Mouse (Mus musculus): ENCODE measurements around the gene Plscr3. TPM values are rescaled to one million over a fixed set of nuclear protein-coding genes. Genes with fewer than 3 reads are reported as not detected.

Plscr3 gene
- 10 to 100 TPM; 13.7 to 17.8 TPM for total RNA-seq (2023)

DNA sequence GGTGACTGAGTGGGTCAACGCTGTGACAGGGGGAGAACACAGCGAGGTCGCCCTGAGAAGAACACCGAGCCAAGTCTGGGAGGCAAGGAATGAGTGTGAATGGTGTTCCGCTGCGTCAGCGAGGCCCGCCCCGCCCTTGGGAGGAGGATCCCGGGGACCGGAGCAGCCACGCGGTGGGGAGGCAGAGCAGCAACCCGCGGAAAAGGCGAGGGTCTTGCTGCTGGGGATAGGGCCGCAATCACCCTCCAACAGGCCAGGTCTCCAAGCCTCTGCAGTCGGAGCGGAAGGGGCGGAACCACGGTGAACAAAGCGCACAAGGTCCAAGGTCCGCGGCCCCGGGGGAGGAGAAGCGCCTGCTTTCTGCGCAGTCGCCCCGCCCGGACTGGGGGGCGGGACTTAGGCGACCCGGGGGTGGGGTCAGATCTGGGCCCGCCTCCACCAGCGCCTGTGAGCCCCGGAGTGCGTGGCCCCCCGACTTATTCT lies at the start of gene Plscr3:
Plscr3 (plus strand) TSS at position 179 of the 483 bp plus-strand sequence.

DNA sequence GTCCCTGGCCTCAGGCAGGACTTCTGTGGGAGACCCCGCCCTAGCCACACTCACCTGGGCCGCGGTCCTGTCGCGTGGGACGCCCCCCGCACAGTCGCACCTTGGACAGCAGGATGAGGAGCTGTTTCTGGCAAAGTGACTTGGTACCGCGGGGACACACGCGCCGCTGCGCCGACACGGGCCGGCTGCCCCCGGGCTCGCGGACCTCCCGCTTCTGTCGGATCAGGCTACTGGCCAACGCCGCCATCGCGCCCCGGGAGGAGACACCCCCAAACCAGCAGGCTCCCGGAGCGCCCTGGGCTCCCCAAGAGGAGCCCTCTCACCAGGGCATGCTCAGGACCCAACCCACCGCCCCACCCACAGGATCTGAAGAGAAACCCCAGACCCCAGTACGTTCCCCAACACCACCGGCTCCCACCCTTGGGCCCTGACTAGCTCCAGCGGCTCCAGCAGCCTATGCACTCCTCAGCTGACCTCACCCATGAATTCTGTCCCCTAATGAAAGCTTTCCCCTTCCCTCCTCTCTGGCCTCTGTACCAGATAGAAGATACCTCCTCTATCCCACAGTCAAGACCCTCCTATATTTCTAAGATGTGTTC lies 44.7 kb upstream of the Plscr3 start, which contains the start of gene Fgf11:
Fgf11 (minus strand) TSS at position 479 of the 599 bp plus-strand sequence.

DNA sequence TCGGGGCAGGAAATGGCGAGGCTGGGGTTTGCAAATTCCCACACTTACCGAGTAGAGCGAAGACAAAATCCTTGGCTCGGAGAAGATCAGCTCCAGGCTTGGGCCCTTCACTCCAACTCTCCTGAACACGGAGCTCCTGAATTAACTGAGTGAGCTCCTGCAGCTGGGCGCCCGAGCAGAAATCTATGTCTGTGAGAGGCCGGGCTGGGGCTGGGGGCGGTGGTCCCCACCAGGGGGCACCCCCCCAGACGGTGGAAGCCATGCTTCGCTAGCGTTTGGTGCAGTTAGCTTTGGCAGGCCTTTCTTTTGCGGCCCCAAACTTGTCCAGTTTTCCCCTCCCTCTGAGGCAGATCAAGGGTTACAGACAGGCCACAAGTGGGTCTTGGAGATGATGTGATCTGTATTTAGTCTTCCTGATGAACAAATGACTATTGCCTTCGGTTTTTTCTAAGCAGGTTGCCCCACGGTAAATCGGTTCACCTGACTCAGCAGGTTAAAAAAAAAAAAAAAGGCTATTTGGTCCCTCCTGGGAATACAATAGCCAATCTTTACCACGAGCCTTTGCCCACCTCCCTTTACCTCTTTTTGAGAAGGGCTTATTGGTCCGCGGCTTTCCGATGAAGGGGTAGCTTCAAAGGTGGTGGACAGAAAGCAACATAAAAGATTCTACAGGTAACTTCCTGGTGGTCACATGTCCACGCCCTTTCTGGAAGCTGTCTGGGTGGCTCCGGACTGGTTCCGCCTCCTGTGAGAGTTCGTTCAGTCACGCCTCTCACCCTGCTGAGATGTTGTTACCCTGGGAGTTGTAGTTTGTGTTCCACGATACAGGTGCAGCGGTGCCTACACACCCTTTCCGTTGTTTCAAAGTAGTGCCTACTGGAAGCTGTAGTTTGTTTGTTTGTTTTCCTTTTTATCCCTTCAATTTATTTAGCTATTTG lies 40.9 kb upstream of the Plscr3 start, which contains the start of gene Tmem102:
Tmem102 (minus strand) TSS at position 653 of the 938 bp plus-strand sequence.

DNA sequence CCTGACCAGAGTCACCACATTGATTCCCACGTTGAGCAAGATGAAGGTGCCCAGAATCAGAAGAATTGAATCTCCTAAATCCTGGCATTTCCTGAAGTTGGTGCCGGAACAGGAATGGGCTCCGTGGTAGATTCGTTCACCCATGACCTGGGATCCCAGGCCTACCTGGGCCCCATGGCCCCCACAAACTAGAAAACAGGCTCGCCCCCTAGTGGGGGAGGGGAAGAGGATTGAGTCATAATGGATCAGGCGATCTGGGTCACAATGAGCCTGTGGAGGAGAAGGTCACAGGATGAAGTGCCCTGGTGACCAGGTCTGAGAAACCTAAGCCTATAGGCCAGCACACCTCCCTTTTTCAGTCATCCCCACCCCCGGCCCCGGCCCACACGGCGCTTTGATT lies 31.0 kb upstream of the Plscr3 start, which contains the start of gene Gm39566:
Gm39566 (minus strand) TSS at position 144 of the 400 bp plus-strand sequence.

DNA sequence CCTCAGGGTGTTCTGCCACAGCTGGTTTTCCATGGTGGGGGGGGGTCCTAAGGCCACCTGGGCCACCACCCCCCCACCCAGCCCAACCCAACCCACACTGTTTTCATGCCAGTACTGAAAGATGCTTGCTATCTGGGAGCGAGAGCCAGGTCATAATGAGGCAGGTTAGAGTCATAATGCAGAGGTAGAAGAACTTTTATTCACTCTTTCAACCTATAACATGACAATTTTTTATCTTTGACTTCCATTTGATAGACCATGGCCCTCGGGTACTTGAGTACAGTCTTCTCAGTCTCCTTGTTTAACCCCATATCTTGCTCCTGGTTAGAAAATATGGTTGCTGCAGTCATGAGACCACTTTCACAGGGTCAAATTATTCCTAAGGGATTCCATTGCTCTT lies 27.8 kb upstream of the Plscr3 start, which contains the start of gene Spem2:
Spem2 (minus strand) TSS at position 101 of the 400 bp plus-strand sequence.

DNA sequence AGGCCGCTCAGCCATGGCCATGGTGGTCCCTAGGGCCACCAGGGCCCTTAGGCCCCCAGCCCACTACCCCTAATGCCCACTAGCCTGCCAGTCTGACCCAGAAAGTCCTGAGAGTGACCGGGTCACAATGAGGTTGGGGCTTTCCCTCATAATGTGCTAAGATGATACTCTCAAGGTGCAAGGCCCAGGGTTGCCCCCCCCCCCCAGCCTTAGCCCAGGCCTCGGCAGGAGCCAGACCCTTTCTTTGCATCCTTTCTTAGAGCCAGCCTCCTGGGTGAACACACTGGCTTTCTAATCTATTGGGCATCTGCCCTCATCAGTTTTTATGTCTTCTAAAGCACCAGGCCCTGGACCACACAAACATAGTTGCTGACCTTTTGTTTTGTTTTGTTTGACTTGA lies 24.1 kb upstream of the Plscr3 start, which contains the start of gene Spem1:
Spem1 (minus strand) TSS at position 101 of the 400 bp plus-strand sequence.

DNA sequence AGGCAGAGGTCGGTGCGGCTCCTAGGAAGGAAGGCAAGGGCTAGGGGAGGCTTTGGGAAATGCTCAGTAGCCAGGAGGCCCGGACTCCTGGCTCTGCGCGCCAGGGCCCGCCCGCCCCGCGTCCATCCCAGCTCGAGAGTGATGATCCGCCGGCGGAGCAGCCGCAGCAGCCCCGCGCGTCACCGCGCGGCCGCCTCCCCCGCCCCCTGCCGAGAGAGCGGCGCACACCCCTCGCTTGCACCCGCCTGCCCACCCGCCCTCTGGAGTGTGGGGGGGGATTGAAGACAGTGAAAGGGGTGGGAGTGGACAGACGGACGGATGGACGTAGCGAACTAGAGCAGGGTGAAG lies 8.6 kb upstream of the Plscr3 start, which contains the start of gene Nlgn2:
Nlgn2 (minus strand) TSS at position 181 of the 348 bp plus-strand sequence.

DNA sequence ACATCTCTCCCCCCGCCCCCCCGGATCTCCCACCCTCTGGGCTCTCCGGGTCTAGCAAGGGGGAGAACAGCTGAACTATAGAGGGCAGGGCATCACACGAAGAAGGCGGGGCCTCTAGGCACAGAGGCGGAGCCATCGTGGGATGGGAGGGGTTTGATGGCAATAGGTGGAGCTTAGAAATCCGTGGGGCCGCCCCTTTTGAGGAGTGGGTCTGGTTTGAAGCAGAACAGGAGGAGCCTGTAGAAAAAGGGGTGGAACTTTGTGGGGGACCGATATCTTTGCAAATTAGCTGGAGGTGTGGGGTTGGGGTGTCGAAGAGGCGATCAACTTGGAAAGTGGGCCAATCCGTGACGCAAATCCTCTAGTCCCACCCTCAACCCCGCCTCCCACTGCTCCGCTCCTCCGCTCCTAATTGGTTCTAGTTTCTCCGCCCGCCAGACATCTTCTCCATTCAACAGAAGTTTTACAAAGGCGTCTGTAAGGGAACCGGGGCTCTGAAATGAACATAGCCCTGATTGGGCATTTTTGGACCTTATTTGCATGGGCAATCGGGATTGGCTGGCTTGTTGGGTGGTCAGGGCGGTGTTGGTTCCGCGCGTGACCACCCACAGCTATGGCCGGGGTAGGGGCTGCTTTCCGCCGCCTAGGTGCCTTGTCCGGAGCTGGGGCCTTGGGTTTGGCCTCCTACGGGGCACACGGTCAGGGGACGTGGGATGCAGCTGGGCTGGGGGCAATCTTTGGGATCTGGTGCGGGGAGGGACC lies 8.0 kb upstream of the Plscr3 start, which contains the start of gene Tmem256:
Tmem256 (plus strand) TSS at position 563 of the 762 bp plus-strand sequence.

DNA sequence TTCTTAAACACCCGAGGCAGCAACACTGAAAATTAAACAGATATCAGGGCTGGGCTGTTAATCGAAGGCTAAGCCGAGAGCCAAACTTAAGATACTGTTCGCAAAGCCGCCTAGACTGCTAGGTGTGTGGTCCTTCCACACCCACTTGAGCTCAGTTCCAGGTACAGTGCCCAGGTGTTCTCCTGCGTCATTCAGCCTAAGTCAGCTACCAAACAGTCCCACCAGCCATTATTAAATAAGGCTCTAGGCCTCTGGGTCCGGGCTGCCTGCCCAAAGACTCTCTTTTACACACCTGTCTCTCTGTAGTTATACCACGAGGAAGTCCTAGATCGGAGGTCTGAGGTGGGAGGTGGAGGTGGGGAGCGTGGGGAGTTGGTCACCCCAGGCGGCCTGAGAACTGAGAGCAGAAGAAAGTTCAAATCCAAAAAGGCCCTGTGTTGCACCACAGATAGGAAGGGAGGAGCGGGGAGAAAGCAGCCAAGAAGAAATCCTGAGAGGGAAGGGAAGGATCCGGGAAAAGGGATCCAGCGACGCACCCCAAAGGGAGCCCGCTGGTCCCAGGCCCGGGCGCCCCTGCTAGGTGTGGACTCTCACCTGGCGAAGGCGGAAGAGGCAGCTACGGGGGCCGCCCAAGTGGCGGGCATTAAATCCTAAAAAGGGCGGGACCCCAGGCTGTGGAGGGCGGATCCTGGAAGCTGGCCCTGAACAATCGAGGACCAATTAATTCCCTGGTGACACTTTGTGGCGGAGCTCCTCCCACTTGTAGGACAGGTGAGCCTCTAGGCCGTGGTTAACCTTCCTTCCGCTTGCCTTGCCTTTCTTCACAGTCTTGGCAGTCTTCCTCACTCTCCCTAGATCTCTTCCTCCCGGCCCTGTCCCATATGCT lies 12.2 kb downstream of the Plscr3 start, which contains the start of gene Tnk1:
Tnk1 (minus strand) TSS at position 618 of the 886 bp plus-strand sequence.

DNA sequence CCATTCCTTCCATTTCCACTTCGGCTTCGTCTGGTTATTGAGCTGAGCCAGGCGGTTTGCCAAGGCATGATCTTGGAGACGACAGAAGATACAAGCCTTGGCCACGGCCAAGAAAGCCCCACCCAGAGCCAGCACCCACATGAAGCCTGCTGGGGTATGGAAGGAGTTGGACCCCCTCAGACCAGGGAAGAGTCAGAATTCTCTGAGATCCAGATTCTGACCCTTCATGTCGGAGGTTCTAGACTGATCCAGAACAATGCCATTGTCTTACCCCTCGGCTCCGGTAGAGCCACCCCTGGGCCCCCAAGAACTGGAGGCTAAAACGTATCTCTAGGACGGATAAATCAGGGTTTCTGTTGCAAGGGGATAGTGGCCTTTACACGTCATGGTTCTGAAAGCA lies 31.7 kb downstream of the Plscr3 start, which contains the start of gene Tmem95:
Tmem95 (minus strand) TSS at position 141 of the 400 bp plus-strand sequence.

DNA sequence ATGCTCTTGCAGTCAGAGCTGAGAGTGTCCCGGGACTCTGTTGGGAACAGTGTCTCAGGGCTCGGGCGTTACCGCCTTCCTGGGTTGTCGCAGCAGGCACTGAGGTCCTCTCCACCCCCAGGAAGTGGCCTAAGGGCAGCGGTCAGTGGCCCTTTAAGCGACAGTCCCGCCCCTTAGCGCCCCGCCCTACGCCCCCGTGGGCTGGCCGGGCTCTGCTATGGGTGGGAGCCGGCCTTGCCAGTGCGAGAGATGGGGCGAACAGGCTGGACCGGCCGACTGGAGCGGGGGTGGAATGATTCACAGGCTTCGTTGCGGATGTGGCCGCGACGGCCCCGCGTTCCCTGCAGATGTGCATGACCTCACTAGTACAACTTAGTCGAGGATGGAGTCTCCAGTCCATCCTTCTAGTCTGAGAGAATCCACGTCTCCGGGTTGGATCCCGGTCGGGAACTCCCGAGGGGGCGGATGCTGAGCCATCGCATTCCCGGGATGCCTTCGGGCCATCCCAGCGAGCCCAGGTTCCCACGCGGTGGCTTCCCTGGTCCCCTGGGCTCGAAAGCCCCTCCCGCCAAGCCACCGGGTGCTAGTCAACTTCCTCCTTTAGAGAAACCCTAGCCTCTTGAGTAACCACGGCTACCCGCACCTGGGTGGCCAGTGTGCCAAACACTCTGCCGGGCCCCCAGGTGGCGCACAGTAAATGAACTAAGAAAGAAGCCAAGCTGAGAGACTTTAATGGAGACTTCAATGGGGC lies 34.9 kb downstream of the Plscr3 start, which contains the start of gene Kctd11:
Kctd11 (minus strand) TSS at position 554 of the 751 bp plus-strand sequence.

DNA sequence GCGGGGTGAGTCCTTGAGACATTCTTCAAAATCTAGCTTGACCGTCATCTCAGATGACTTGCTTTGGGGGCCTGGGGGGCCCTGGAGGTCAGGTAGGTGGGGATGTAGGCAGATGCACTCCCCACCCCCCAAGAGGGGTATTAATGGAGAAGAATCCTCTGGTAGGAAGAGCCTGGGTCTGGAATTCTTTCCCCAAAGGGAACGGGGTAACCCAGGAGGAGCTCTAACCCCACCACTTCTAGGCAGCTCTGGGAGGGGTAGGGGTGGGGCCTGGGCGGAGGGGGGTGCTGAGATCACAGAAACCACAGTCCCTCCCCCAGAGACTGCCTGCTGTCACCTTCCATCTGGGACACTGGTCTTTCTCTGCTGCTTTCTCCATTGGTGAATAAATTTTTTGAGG lies 49.1 kb downstream of the Plscr3 start, which contains the start of gene Acap1:
Acap1 (minus strand) TSS at position 249 of the 400 bp plus-strand sequence.

DNA sequence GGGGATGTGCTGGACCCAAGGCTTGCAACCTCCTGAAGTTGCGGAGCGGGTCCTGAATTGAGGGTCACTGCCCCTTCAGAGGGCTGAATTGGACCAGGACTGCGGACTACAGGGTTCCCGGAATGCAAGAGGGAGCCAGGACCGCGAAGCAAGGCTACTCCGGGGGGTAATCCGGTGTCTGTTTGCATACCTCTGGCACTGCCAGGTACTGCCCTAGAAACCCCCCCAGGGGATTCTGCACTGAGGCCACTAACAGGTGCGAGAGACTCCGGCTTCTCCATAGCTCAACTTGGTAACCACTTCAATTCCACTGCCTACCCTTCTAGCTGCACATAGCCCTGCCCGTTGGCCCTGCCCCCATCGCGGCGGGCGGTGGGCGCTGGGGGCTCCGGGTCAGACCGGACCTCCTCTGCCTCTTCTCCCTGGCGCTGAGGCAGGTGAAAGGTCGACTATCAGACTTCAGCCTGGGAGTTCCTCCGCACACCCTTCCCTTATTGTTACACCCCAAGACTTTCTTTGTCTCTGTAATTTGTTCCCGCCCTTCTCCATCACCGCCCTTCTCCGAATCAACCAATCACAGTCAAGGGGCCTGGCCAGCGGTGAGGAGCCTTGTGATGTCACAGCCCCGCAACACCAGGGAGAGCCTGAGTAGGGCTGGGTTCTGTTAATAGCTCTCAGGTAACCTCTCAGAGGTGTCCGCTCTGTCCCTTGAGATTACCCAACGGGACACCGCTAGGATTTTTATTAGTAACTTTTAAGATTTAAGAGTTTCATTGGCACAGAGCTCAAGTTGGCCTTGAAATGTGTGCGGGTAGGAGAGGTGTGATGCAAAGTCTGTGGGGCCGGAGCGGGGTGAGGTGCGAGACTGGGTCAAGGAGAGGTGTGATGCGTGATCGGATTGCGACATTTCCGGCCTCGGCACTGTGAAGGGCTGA lies 54.6 kb downstream of the Plscr3 start, which contains the start of the genes 2810408A11Rik and Neurl4:
2810408A11Rik (minus strand) TSS at position 517 of the 935 bp plus-strand sequence.
Neurl4 (plus strand) TSS at position 602 of the 935 bp plus-strand sequence.

Other genes starting within 250 kb of the Plscr3 start
- 1 to 10 TPM; 1.3 to 3.2 TPM for gene Atp1b2, start 240.4 kb upstream of the Plscr3 start, total RNA-seq (2023)
- not detected for gene Shbg, start 228.5 kb upstream of the Plscr3 start, total RNA-seq (2023)
- not detected for gene Sat2, start 224.4 kb upstream of the Plscr3 start, total RNA-seq (2023)
- gene Fxr2, start 213.4 kb upstream of the Plscr3 start, total RNA-seq (2023), result 10 to 100 TPM; 77.7 to 93.7 TPM
- under 1 TPM; 0.71 to 0.90 TPM for gene Sox15, start 191.1 kb upstream of the Plscr3 start, total RNA-seq (2023)
- gene Mpdu1, start 183.7 kb upstream of the Plscr3 start, total RNA-seq (2023), result 10 to 100 TPM; 69.8 to 73.0 TPM
- 10 to 100 TPM; 13.1 to 17.2 TPM for gene Cd68, start 180.2 kb upstream of the Plscr3 start, total RNA-seq (2023)
- gene Eif4a1, start 174.0 kb upstream of the Plscr3 start, total RNA-seq (2023), result 100 to 1,000 TPM; 875 to 923 TPM
- 100 to 1,000 TPM in 1 of 2 experiments, 10 to 100 TPM in 1; 99.8 to 112 TPM for gene Senp3, start 164.3 kb upstream of the Plscr3 start, total RNA-seq (2023)
- gene Tnfsf13, start 160.6 kb upstream of the Plscr3 start, total RNA-seq (2023), result not detected
- 1 to 10 TPM in 1 of 2 experiments, under 1 TPM in 1; 0.47 to 1.3 TPM for gene Tnfsf12, start 150.5 kb upstream of the Plscr3 start, total RNA-seq (2023)
- gene Tnfsfm13, start 150.3 kb upstream of the Plscr3 start, total RNA-seq (2023), result under 1 TPM in 1 of 2 experiments, not detected in 1; 0.36 TPM
- 100 to 1,000 TPM; 156 to 172 TPM for gene Polr2a, start 87.7 kb upstream of the Plscr3 start, total RNA-seq (2023)
- gene Slc35g3, start 84.4 kb upstream of the Plscr3 start, total RNA-seq (2023), result not detected
- gene Zbtb4, start 80.5 kb upstream of the Plscr3 start, total RNA-seq (2023), result 10 to 100 TPM; 46.9 to 48.0 TPM
- 1 to 10 TPM; 3.7 to 4.6 TPM for gene Chrnb1, start 50.4 kb upstream of the Plscr3 start, total RNA-seq (2023)
- gene Fgf11, start 44.5 kb upstream of the Plscr3 start, total RNA-seq (2023), result not detected
- not detected for gene Tmem102, start 40.8 kb upstream of the Plscr3 start, total RNA-seq (2023)
- gene Gm39566, start 31.1 kb upstream of the Plscr3 start, total RNA-seq (2023), result not detected
- not detected for gene Spem2, start 27.9 kb upstream of the Plscr3 start, total RNA-seq (2023)
- not detected for gene Spem1, start 24.2 kb upstream of the Plscr3 start, total RNA-seq (2023)
- 1 to 10 TPM in 1 of 2 experiments, under 1 TPM in 1; 0.95 to 1.3 TPM for gene Nlgn2, start 8.6 kb upstream of the Plscr3 start, total RNA-seq (2023)
- gene Tmem256, start 7.9 kb upstream of the Plscr3 start, total RNA-seq (2023), result 10 to 100 TPM; 18.6 to 19.6 TPM
- not detected for gene Tnk1, start 12.4 kb downstream of the Plscr3 start, total RNA-seq (2023)
- not detected for gene Tmem95, start 31.6 kb downstream of the Plscr3 start, total RNA-seq (2023)
- 1 to 10 TPM; 1.5 to 2.1 TPM for gene Kctd11, start 35.0 kb downstream of the Plscr3 start, total RNA-seq (2023)
- 100 to 1,000 TPM; 462 TPM for gene Acap1, start 49.2 kb downstream of the Plscr3 start, total RNA-seq (2023)
- gene 2810408A11Rik, start 54.6 kb downstream of the Plscr3 start, total RNA-seq (2023), result 1 to 10 TPM; 3.5 to 3.6 TPM
- 10 to 100 TPM; 64.4 to 66.0 TPM for gene Neurl4, start 54.7 kb downstream of the Plscr3 start, total RNA-seq (2023)
- gene Gps2, start 67.5 kb downstream of the Plscr3 start, total RNA-seq (2023), result 100 to 1,000 TPM; 132 to 133 TPM
- 100 to 1,000 TPM; 389 to 417 TPM for gene Eif5a, start 75.6 kb downstream of the Plscr3 start, total RNA-seq (2023)
- not detected for gene Ybx2, start 89.4 kb downstream of the Plscr3 start, total RNA-seq (2023)
- gene Slc2a4, start 101.8 kb downstream of the Plscr3 start, total RNA-seq (2023), result not detected
- not detected for gene Cldn7, start 118.4 kb downstream of the Plscr3 start, total RNA-seq (2023)
- gene Ctdnep1, start 134.8 kb downstream of the Plscr3 start, total RNA-seq (2023), result 100 to 1,000 TPM; 113 to 123 TPM
- gene Elp5, start 136.1 kb downstream of the Plscr3 start, total RNA-seq (2023), result 10 to 100 TPM; 36.1 to 48.5 TPM
- gene Gabarap, start 144.8 kb downstream of the Plscr3 start, total RNA-seq (2023), result 100 to 1,000 TPM; 182 to 187 TPM
- gene Phf23, start 149.4 kb downstream of the Plscr3 start, total RNA-seq (2023), result 10 to 100 TPM; 64.4 to 67.2 TPM
- gene Dvl2, start 154.2 kb downstream of the Plscr3 start, total RNA-seq (2023), result 10 to 100 TPM; 40.8 to 42.1 TPM
- 10 to 100 TPM; 62.0 to 75.3 TPM for gene Acadvl, start 169.0 kb downstream of the Plscr3 start, total RNA-seq (2023)
- 10 to 100 TPM; 36.4 to 38.1 TPM for gene Dlg4, start 170.6 kb downstream of the Plscr3 start, total RNA-seq (2023)
- gene Asgr1, start 207.7 kb downstream of the Plscr3 start, total RNA-seq (2023), result not detected
- not detected for gene Asgr2, start 246.3 kb downstream of the Plscr3 start, total RNA-seq (2023)

All from T-cell, adult 66 days (primary cell).